Mouse (Mus musculus): ENCODE results near the gene Lingo2. TPM values are rescaled to one million over a fixed set of nuclear protein-coding genes. Genes with fewer than 3 reads are reported as not detected.

Gene Lingo2
- total and polyA plus RNA-seq, 3 experiments: not detected

- TF ChIP-seq CHD1 (IDR thresholded peaks at IDR 0.05; ENCODE audit: low read depth, low read length) (no peak), JUND (conservative IDR thresholded peaks at IDR 0.05; ENCODE audit: low read depth, low read length) (no peak), CTCF (conservative IDR thresholded peaks at IDR 0.05 in 1 of 2, IDR thresholded peaks at IDR 0.05 in 1 of 2; ENCODE audit: low read depth in 2 of 2, low read length in 2 of 2) (no peak), ZKSCAN1 (IDR thresholded peaks at IDR 0.05; ENCODE audit: borderline replicate concordance, low read depth, low read length) (no peak), POLR2A (IDR thresholded peaks at IDR 0.05; ENCODE audit: low read depth, low read length) (no peak), ZNF384 (IDR thresholded peaks at IDR 0.05; ENCODE audit: low read depth, low read length) (no peak), USF1 (IDR thresholded peaks at IDR 0.05; ENCODE audit: low read depth, low read length) (no peak), ETS1 (conservative IDR thresholded peaks at IDR 0.05; ENCODE audit: low read depth, low read length) (no peak), MAX (IDR thresholded peaks at IDR 0.05; ENCODE audit: low read length) (no peak), E2F4 (IDR thresholded peaks at IDR 0.05; ENCODE audit: insufficient replicate concordance, low read depth, low read length) (no peak), HCFC1 (IDR thresholded peaks at IDR 0.05; ENCODE audit: low read depth, low read length) (no peak), SMC3 (IDR thresholded peaks at IDR 0.05; ENCODE audit: low read depth, low read length) (no peak), KAT2A (IDR thresholded peaks at IDR 0.05; ENCODE audit: insufficient replicate concordance, low read length) (no peak), MXI1 (IDR thresholded peaks at IDR 0.05; ENCODE audit: low read depth, low read length) (no peak), TBP (conservative IDR thresholded peaks at IDR 0.05; ENCODE audit: low read depth, low read length) (no peak)
- no peak for DNase-seq (ENCODE audit: extremely low read depth)
- Histone ChIP-seq H3K27me3 (replicated peaks) (no peaks in the 10 kb centered on the region), H3K79me2 (replicated peaks; ENCODE audit: control insufficient read depth, extremely low read depth, insufficient read depth, poor library complexity, severe bottlenecking) (no peaks in the 10 kb centered on the region), H3K4me1 (ENCODE audit: control insufficient read depth in 1 of 2, insufficient read depth in 2 of 2) (no peaks in the 10 kb centered on the region), H3K4me2 (ENCODE audit: insufficient read depth, low read depth, poor library complexity, severe bottlenecking) (no peak overlapping the region), H3K9me3 (replicated peaks; ENCODE audit: low read length) (peaks cover 21% of the 10 kb centered on the region), H3K4me3 (replicated peaks in 1 of 3; ENCODE audit: low read depth in 2 of 3, low read length in 2 of 3, poor library complexity in 1 of 3) (no peak overlapping the region), H3K36me3 (replicated peaks in 1 of 2; ENCODE audit: control insufficient read depth in 1 of 2, insufficient read depth in 1 of 2, low read length in 1 of 2) (no peaks in the 10 kb centered on the region), H3K27ac (ENCODE audit: insufficient read depth, low read depth) (no peak overlapping the region), H3K9ac (ENCODE audit: insufficient read depth, low read depth) (no peak overlapping the region)
- dilution Hi-C loops (cut with MboI; ENCODE audit: extremely low pct_ligation_motif_present, extremely low pct_unique_long_range_greater_than_20kb, low sequenced_read_pairs) (no loop called here), in situ Hi-C loops (cut with MboI; ENCODE audit: low pct_ligation_motif_present, low pct_unique_long_range_greater_than_20kb, low sequenced_read_pairs) (no loop called here)
Measured at GRCm38 (mm10) chr4:36576256-36576655, 375.3 kb downstream of the Lingo2 start.

- in situ Hi-C loops (cut with MboI; ENCODE audit: low pct_ligation_motif_present, low pct_unique_long_range_greater_than_20kb, low sequenced_read_pairs): no loop called here
- Histone ChIP-seq H3K9me3 (replicated peaks; ENCODE audit: low read length) (peaks cover 7% of the 10 kb centered on the region), H3K27me3 (replicated peaks) (no peaks in the 10 kb centered on the region), H3K4me2 (ENCODE audit: insufficient read depth, low read depth, poor library complexity, severe bottlenecking) (no peak overlapping the region), H3K4me3 (replicated peaks in 1 of 3; ENCODE audit: low read depth in 2 of 3, low read length in 2 of 3, poor library complexity in 1 of 3) (no peak overlapping the region), H3K27ac (ENCODE audit: insufficient read depth, low read depth) (no peak overlapping the region), H3K79me2 (replicated peaks; ENCODE audit: control insufficient read depth, extremely low read depth, insufficient read depth, poor library complexity, severe bottlenecking) (no peaks in the 10 kb centered on the region), H3K4me1 (ENCODE audit: control insufficient read depth in 1 of 2, insufficient read depth in 2 of 2) (no peaks in the 10 kb centered on the region), H3K9ac (ENCODE audit: insufficient read depth, low read depth) (no peak overlapping the region), H3K36me3 (replicated peaks in 1 of 2; ENCODE audit: control insufficient read depth in 1 of 2, insufficient read depth in 1 of 2, low read length in 1 of 2) (no peaks in the 10 kb centered on the region)
- no peak for DNase-seq (ENCODE audit: extremely low read depth)
- dilution Hi-C loops (cut with MboI; ENCODE audit: extremely low pct_ligation_motif_present, extremely low pct_unique_long_range_greater_than_20kb, low sequenced_read_pairs): no loop called here
- TF ChIP-seq CTCF (conservative IDR thresholded peaks at IDR 0.05 in 1 of 2, IDR thresholded peaks at IDR 0.05 in 1 of 2; ENCODE audit: low read depth in 2 of 2, low read length in 2 of 2) (no peak), HCFC1 (IDR thresholded peaks at IDR 0.05; ENCODE audit: low read depth, low read length) (no peak), RCOR1 (conservative IDR thresholded peaks at IDR 0.05; ENCODE audit: low read depth, low read length) (no peak), JUND (conservative IDR thresholded peaks at IDR 0.05; ENCODE audit: low read depth, low read length) (no peak), GABPA (IDR thresholded peaks at IDR 0.05; ENCODE audit: insufficient replicate concordance, low read depth, low read length) (no peak), TCF12 (IDR thresholded peaks at IDR 0.05; ENCODE audit: low read depth, low read length) (no peak)
Measured at GRCm38 (mm10) chr4:36566544-36566943, 385.0 kb downstream of the Lingo2 start.
